Mouse (Mus musculus) midbrain, embryonic 13.5 days (tissue): Measurements from ENCODE around the gene Mtmr14. TPM values are rescaled to one million over a fixed set of nuclear protein-coding genes. Genes with fewer than 3 reads are reported as not detected.

Experiments used
- ATAC-seq: fragments of 200-750 bp; cut with Nextera tagmentation; 2 replicates; pipeline ENCODE4 v1.8.0; 2017; ENCODE audit warnings: mild to moderate bottlenecking, moderate TSS enrichment, moderate library complexity
- H3K27ac ChIP-seq: fragments of 300-500 bp; sonication (generic); 2 replicates; pipeline ENCODE4 v1.5.1; 2015; ENCODE audit warnings: inconsistent platforms, mild to moderate bottlenecking, moderate library complexity
- H3K27me3 ChIP-seq: fragments of 300-500 bp; sonication (generic); 2 replicates; pipeline ENCODE4 v1.6.1; 2015; ENCODE audit warnings: mild to moderate bottlenecking, inconsistent platforms
- H3K36me3 ChIP-seq: fragments of 300-500 bp; sonication (generic); 2 replicates; pipeline ENCODE4 v1.6.1; 2015; ENCODE audit warnings: mild to moderate bottlenecking, inconsistent platforms
- H3K4me1 ChIP-seq: fragments of 300-500 bp; sonication (generic); replicated peaks from 2 replicates; pipeline ENCODE4 v1.6.1; 2015; ENCODE audit warnings: inconsistent platforms
- H3K4me2 ChIP-seq: fragments of 300-500 bp; sonication (generic); replicated peaks from 2 replicates; pipeline ENCODE4 v1.6.1; 2015; ENCODE audit warnings: moderate library complexity, mild to moderate bottlenecking, inconsistent platforms
- H3K4me3 ChIP-seq: fragments of 300-500 bp; sonication (generic); replicated peaks from 2 replicates; pipeline ENCODE4 v1.5.1; 2015; ENCODE audit warnings: mild to moderate bottlenecking, inconsistent platforms
- H3K9ac ChIP-seq: fragments of 300-500 bp; sonication (generic); replicated peaks from 2 replicates; pipeline ENCODE4 v1.6.1; 2015; ENCODE audit warnings: mild to moderate bottlenecking, inconsistent platforms
- H3K9me3 ChIP-seq: fragments of 300-500 bp; sonication (generic); 2 replicates; pipeline ENCODE4 v1.6.1; 2016; ENCODE audit warnings: mild to moderate bottlenecking, inconsistent platforms
- WGBS: fragments of 180-500 bp; shearing (Covaris S2); methylation state at CpG from one replicate; pipeline ENCODE4 v1.1.7; 2015; 5-methylcytosine and 5-hydroxymethylcytosine counted together
- polyA plus RNA-seq: library from polyadenylated mRNA; unstranded; fragments of >200 nt; fragmentation: Nextera tagmentation; extraction: Ambion mirVana; gene quantifications from 2 replicates; pipeline ENCODE4 v1.2.1, GENCODE M21; 2015

Gene Mtmr14
- polyA plus RNA-seq, 1 experiment from 2014 or later = 45.0 TPM

DNA sequence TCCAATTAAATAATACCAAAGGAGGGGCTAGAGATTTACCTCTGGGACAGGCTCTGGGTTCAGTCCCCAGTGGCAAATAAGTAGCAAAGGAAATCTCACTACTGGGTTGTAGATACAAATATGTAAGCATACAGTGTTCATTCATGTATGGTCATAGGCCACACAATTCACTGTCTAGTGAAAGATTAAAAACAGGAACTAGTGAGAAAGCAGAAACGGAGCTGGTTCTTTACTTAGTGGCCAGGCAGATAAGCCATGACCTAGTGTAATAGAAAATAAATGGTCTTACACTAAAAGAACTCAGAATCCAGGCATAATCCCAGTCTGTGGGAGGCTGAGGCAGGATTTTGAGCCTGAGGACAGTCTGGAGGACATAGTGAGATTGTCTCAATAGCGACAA, 7.9 kb downstream of the Mtmr14 start:
- WGBS = 94% methylated on average over 2 of the region's 2 CpGs

DNA sequence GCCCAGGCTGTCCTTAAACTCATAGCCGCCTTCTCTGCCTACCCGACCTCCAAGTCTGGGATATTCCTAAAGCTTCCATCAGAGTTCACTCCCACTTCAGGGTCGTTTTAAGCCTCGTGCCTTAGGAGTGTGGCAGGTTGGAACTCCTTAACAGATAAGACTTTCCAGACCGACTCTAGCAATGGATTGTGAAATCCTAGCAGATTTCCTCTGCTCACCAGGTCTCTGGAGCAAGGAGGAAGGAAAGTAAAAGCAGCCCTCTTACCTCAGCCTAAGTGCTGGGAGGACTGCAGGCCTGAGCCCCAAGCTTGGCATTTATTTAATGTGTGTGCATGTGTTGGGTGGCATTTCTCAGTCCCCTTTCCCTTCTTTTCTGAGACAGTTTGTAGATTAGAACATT, 13.1 kb downstream of the Mtmr14 start:
- H3K4me1 ChIP-seq = no peaks in the 10 kb centered on the region
- no peaks in the 10 kb centered on the region for H3K9me3 ChIP-seq
- WGBS = 88% methylated on average over 5 of the region's 5 CpGs
- no peak overlapping the region for H3K9ac ChIP-seq
- ATAC-seq = no peak
- H3K4me3 ChIP-seq = no peak overlapping the region
- H3K27ac ChIP-seq = no peak overlapping the region
- no peak overlapping the region for H3K4me2 ChIP-seq
- H3K27me3 ChIP-seq = no peaks in the 10 kb centered on the region
- H3K36me3 ChIP-seq = peaks cover 82% of the 10 kb centered on the region

More for the DNA sequence above, 7.9 kb downstream of the Mtmr14 start:
- Histone ChIP-seq H3K9ac (no peak overlapping the region), H3K4me3 (no peak overlapping the region), H3K9me3 (no peaks in the 10 kb centered on the region), H3K36me3 (peaks cover 61% of the 10 kb centered on the region), H3K27ac (no peak overlapping the region), H3K4me1 (no peaks in the 10 kb centered on the region), H3K27me3 (no peaks in the 10 kb centered on the region), H3K4me2 (no peak overlapping the region)
- no peak for ATAC-seq

DNA sequence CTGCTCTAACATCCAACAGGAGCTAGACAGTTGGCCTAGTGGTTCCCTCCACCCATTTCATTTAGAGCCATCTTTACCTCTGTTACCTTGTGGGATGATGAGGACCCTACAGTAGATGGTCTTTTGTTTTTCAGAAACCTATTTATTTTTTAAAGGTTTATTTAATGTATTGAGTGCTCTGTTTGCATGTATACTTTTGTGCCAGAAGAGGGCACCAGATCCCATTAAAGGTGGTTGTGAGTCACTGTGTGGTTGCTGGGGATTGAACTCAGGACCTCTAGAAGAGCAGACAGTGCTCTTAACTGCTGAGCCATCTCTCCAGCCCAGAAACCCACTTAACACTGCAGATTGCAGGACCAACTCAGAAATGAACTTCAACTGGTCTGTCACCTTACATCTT, 14.3 kb downstream of the Mtmr14 start:
- H3K9me3 ChIP-seq = no peaks in the 10 kb centered on the region
- peaks cover 81% of the 10 kb centered on the region for H3K36me3 ChIP-seq
- no peak overlapping the region for H3K27ac ChIP-seq
- ATAC-seq = no peak
- no peak overlapping the region for H3K9ac ChIP-seq
- H3K4me1 ChIP-seq = no peaks in the 10 kb centered on the region
- no peak overlapping the region for H3K4me2 ChIP-seq
- no peak overlapping the region for H3K4me3 ChIP-seq
- H3K27me3 ChIP-seq = no peaks in the 10 kb centered on the region

DNA sequence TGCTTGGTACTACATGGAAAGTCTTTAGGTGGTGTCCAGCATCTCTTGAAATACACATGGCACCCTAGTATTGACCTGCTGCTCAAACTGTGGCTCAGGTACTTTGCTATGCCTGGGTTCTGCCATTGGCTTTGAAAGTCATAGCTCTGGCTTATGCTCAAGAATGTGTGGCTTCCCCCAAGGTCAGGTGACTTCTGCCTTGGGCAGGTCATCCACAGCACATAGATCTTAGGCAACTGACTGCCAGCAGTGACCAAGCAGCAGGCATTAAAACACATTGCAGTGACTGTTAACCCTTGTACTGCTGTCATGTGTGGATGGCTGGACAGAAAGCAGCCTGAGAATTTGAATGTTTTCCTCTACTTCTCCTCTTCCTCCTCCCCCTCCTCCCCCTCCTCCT, 17.3 kb downstream of the Mtmr14 start:
- Histone ChIP-seq H3K4me2 (no peak overlapping the region), H3K4me3 (no peak overlapping the region), H3K9ac (no peak overlapping the region), H3K4me1 (no peaks in the 10 kb centered on the region), H3K9me3 (no peaks in the 10 kb centered on the region), H3K27me3 (no peaks in the 10 kb centered on the region), H3K36me3 (peaks cover 87% of the 10 kb centered on the region), H3K27ac (no peak overlapping the region)
- no peak for ATAC-seq

DNA sequence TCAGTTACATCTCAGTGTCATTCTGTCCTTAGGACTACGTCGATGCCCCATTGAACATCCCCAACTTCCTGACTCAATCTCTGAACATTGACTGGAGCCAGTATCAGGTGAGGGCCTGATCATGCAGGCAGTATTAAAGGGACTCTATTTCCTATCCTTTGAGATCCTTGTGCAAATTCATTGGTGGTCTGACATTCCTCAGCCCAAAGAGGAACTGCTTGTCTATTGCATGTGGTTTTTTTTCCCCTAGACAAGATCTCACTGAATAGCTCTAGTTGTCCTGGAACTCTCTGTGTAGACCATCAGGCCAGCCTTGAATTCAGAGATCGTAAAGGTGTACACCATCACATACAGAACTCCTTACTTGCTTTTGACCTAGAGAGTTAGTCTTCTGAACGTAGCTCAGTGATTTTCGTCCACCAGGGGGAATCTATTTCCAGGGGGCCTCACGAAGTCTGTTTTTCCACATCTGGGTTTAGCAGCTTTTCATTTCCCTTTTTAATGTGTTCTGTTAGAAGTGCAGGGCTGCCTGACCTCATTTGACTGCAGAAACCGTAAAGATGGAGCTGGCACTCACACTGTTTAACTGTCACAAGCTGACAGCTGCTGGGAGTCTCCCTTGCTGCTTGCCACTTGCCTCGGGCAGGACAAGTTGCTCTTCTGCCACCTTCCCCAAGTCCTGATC, 23.7 kb downstream of the Mtmr14 start:
- H3K27me3 ChIP-seq = no peaks in the 10 kb centered on the region
- no peaks in the 10 kb centered on the region for H3K9me3 ChIP-seq
- no peak overlapping the region for H3K9ac ChIP-seq
- H3K4me2 ChIP-seq = no peak overlapping the region
- no peak overlapping the region for H3K4me3 ChIP-seq
- peaks cover 90% of the 10 kb centered on the region for H3K36me3 ChIP-seq
- H3K27ac ChIP-seq = no peak overlapping the region
- no peaks in the 10 kb centered on the region for H3K4me1 ChIP-seq
- WGBS = 92% methylated on average over 8 of the region's 8 CpGs
- ATAC-seq = no peak

DNA sequence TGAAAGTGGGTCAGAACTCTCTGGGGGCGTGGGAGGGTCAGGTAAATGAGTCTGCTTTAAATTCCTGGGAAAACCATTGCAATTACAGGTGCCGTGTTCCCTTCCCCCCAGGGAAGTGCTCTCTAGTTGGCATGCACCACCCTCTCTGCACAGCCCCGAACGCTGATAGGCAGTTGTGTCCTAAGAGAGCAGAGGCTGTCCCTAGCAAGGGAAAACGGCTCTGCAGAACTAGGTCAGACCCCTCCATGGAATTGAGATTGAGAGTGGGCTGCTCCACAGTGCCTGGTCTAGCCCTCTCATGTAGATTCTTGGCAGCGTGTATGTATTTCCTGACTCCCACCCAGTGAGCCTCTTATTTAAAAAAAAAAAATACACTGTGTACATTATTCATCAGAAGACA, 25.9 kb downstream of the Mtmr14 start:
- ATAC-seq = no peak
- no peak overlapping the region for H3K4me2 ChIP-seq
- WGBS = 91% methylated on average over 6 of the region's 6 CpGs
- H3K27me3 ChIP-seq = no peaks in the 10 kb centered on the region
- no peaks in the 10 kb centered on the region for H3K4me1 ChIP-seq
- no peaks in the 10 kb centered on the region for H3K9me3 ChIP-seq
- H3K36me3 ChIP-seq = peaks cover 95% of the 10 kb centered on the region
- no peak overlapping the region for H3K9ac ChIP-seq
- no peak overlapping the region for H3K27ac ChIP-seq
- no peak overlapping the region for H3K4me3 ChIP-seq

DNA sequence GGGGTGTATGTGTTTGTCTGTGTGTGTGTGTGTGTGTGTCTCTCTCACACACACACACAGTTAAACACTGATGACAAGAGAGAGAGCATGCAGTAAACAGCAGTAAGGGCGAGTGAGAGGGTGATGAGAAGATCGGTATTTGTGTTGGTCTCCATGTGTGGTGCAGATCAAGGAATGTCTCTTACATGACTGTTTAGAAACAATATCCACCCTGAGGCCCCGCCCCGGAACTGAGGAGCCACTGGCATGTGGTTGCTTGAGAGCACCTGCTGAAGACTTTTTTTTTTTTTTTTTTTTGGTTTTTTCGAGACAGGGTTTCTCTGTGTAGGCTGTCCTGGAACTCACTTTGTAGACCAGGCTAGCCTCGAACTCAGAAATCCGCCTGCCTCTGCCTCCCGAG, 26.8 kb downstream of the Mtmr14 start:
- Histone ChIP-seq H3K27me3 (no peaks in the 10 kb centered on the region), H3K4me2 (no peak overlapping the region), H3K27ac (no peak overlapping the region), H3K36me3 (peaks cover 97% of the 10 kb centered on the region), H3K9me3 (no peaks in the 10 kb centered on the region), H3K4me3 (no peak overlapping the region), H3K9ac (no peak overlapping the region), H3K4me1 (no peaks in the 10 kb centered on the region)
- no peak for ATAC-seq
- 95% methylated on average over 8 of the region's 8 CpGs for WGBS

DNA sequence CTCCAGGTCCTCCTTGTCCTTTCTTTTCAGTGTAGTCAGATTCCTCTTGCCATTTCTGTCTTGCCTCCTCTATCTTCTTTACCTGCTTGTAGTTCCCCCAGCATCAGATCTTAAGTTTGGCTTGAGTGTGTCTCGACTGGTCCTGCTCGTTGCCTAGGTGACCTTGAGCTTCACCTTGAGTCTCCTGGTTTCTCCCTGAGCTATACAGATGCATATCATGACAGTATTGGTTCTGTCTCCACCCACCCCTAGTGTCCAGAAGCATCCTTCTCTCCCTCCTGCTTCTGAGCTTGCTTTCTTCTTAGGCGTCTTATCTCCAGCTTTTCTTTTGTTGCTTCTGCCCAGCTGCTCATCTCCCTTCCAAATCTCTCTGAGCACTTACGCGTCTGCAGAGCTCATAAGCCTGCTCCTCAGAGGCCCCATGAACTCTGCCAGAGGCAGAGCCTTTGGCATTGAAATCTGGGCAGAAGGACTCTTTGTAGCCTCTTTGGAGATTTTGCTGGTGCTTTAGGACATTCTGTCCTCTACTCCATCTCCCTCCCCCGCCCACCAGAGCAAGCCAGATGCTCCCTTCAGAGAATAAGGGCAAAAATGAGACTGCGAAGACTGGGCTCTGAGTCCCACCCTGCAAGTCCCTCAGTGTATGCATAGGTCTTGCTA, 29.5 kb downstream of the Mtmr14 start:
- ATAC-seq = no peak
- WGBS = 86% methylated on average over 7 of the region's 7 CpGs
- peaks cover 98% of the 10 kb centered on the region for H3K36me3 ChIP-seq
- no peak overlapping the region for H3K9ac ChIP-seq
- no peaks in the 10 kb centered on the region for H3K27me3 ChIP-seq
- H3K27ac ChIP-seq = no peak overlapping the region
- H3K4me1 ChIP-seq = no peaks in the 10 kb centered on the region
- H3K4me2 ChIP-seq = no peak overlapping the region
- no peaks in the 10 kb centered on the region for H3K9me3 ChIP-seq
- H3K4me3 ChIP-seq = no peak overlapping the region

DNA sequence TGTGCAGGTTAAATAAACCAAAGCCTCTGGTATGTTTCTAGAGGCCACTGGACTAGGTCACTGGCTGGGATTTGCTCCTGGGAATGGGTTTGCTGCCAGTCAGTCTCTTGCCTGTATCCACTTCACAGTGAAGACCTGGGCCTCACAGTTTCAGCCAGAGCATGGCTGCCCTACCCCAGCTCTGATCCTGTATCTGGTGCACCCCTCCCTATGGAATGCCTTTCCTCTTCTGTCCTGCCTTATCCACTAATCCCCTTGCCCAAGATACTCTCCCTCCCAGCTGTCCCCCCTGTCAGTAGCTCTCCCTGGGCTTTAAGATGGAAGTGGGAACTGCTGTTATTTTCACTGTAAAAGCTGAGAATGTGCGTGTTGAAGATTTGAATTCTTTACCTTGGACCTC, 30.3 kb downstream of the Mtmr14 start:
- no peak overlapping the region for H3K4me3 ChIP-seq
- H3K9me3 ChIP-seq = no peaks in the 10 kb centered on the region
- H3K4me2 ChIP-seq = no peak overlapping the region
- ATAC-seq = no peak
- no peaks in the 10 kb centered on the region for H3K4me1 ChIP-seq
- WGBS = 96% methylated on average over 1 of the region's 1 CpGs
- peaks cover 97% of the 10 kb centered on the region for H3K36me3 ChIP-seq
- no peaks in the 10 kb centered on the region for H3K27me3 ChIP-seq
- no peak overlapping the region for H3K9ac ChIP-seq
- no peak overlapping the region for H3K27ac ChIP-seq

DNA sequence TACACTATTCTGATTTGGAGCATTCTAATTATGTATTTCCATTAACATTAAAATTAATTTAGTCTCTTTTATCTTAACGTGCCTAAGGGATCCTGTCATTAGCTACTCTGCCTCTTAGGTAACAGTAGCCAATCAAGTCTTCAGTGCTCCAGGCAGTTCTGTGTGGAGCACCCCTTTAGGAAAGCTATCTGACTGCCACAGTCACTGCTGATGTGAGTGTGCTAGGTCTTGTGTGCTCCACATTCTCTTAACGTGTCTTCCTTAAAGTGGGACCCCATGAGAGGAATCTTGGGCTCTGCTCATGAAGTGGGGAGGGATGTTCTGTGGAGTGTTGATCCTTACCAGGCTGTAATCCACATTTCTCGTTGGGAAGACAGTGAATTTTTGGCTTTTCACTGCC, 34.7 kb downstream of the Mtmr14 start:
- WGBS = 84% methylated on average over 3 of the region's 3 CpGs

DNA sequence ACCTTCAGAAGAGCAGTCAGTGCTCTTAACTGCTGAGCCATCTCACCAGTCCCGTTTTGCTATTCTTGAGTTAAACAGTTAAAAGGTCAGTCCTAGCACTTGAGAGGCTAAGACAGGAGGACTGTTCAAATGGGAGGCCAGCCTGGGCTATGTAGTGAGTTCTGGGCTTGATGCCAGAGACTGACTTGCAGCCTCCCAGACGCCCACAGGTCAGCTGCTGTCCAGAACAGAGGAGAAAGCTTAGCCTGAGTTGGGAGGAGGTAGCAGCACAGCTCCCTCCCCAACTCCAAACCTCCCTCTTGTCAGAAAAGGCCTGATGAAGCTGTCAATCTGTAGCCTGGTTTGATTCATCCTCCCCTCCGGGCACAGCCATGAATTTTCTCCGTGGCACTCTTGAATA, 39.2 kb downstream of the Mtmr14 start:
- Histone ChIP-seq H3K4me1 (peaks cover 1% of the 10 kb centered on the region; the same call in 1 of the 2 replicates), H3K9me3 (no peaks in the 10 kb centered on the region), H3K27me3 (peaks cover 14% of the 10 kb centered on the region), H3K27ac (no peak overlapping the region), H3K9ac (no peak overlapping the region), H3K4me3 (no peak overlapping the region), H3K4me2 (no peak overlapping the region), H3K36me3 (peaks cover 67% of the 10 kb centered on the region)
- ATAC-seq = no peak
- 84% methylated on average over 4 of the region's 4 CpGs for WGBS

More for the DNA sequence above, 34.7 kb downstream of the Mtmr14 start:
- Histone ChIP-seq H3K27me3 (no peaks in the 10 kb centered on the region), H3K4me3 (no peak overlapping the region), H3K36me3 (peaks cover 85% of the 10 kb centered on the region), H3K9me3 (no peaks in the 10 kb centered on the region), H3K9ac (no peak overlapping the region), H3K4me1 (no peaks in the 10 kb centered on the region), H3K27ac (no peak overlapping the region), H3K4me2 (no peak overlapping the region)
- no peak for ATAC-seq

DNA sequence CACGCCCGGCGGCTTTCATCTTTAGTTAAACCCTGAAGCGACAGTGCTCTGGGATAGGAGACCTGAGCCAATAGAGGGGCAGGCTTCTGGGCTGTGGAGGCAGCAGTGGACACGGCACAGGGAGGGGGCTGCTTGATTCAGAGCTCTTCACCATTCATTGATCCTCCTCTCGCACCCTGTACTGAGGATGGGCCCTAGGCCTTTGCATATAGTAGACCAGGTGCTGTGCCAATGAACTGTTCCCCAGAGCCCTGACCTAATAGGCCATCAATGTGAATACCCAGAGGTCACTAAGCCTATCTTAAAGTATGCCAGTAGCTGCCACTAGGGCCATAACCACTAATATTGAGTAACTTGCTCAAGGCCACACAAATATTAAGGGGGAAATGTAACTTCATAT, 44.0 kb downstream of the Mtmr14 start:
- 68% methylated on average over 6 of the region's 6 CpGs for WGBS
- peak; percentile 34; the same call in 1 of the 2 replicates for ATAC-seq
- H3K36me3 ChIP-seq = peaks cover 34% of the 10 kb centered on the region
- peak overlapping the region; percentile 64 for H3K4me2 ChIP-seq
- H3K9ac ChIP-seq = no peak overlapping the region
- H3K27ac ChIP-seq = no peak overlapping the region
- H3K27me3 ChIP-seq = peaks cover 47% of the 10 kb centered on the region
- H3K4me1 ChIP-seq = peaks cover 14% of the 10 kb centered on the region
- H3K9me3 ChIP-seq = no peaks in the 10 kb centered on the region
- no peak overlapping the region for H3K4me3 ChIP-seq
